Mouse (Mus musculus) layer of hippocampus, adult 9-10 months (tissue): ENCODE measurements at regions not wholly inside any gene's neighbourhood (a gene's known extent, or its start where the extent isn't known, plus 50 kb on each side); places are given as distances from the start of the nearest gene placed in this dataset.

Experiments used
- DNase-seq: peaks from one replicate; pipeline ENCODE4 v3.0.0; 2022; ENCODE audit warnings: low spot score

DNA sequence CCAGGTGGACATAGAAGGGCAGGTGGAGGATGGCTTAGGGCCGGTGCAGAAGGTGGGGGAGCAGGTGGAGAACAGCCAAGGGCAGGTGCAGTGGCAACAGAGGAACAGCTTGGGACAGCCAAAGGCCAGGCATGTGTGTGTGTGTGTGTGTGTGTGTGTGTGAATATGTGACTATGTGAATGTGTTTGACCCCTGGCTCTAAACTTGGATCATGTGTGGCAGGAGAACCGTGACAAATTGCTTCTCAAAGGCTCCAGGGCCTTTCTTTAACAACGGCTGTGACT lies 236.7 kb upstream of the Wscd1 start:
- DNase-seq = no peak

DNA sequence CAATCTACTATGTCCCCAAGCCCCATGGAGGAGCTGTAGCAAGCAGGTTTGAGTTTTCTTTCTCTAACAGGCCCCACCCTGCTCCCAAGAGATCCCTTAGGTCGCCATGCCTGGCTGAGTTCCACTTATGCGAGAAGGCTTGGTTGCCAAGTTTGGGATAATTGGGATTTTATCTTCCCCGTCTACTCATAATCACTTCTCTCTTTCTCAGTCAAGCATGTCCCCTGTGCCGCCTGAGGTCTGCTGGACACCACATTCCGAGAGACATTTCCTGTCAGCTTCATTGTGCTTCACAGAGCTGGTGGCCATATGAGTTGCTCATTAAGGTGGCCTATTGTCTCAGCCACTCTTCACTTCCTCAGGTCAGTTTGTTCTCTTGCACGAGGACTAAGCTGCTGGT lies 234.5 kb upstream of the Wscd1 start:
- DNase-seq = no peak

DNA sequence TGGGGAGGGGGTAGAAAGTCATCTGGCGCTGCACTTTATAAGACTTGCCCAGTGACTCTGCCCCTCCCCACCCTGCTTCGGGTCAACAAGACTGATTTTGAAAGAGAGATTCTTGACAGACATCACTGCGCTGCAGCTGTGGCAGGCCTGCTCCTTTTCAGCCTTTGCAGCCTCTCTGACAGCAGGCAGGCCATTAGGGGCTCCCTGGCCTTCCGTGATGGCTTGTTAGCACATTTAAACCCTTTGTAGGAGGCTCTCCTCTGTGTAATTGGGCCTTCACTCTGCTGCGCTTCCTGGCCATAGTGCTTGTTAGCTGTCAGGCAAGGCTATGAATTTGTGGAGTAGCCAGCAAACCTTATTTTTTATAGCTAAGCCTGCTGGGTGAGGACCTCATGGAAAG lies 232.3 kb upstream of the Wscd1 start:
- no peak for DNase-seq

DNA sequence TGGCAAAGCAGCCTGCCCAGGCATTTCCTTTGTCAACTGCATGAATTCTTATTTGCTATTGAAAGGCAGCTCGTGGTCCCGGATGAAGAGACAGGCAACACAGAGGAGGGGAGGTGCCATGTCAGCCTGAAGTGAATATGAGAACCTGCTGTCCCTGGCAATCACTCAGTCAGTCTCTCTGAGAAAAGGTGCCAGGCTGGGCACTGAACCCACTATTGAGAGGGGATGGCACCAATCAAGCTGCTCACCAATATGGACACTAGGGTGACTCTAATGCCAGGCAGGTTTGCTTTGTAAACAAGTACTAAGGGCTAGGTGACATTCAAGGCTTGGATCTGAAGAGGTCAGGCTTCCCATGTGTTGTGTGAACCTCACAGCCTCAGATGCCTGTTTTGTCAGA lies 222.0 kb upstream of the Wscd1 start:
- no peak for DNase-seq

DNA sequence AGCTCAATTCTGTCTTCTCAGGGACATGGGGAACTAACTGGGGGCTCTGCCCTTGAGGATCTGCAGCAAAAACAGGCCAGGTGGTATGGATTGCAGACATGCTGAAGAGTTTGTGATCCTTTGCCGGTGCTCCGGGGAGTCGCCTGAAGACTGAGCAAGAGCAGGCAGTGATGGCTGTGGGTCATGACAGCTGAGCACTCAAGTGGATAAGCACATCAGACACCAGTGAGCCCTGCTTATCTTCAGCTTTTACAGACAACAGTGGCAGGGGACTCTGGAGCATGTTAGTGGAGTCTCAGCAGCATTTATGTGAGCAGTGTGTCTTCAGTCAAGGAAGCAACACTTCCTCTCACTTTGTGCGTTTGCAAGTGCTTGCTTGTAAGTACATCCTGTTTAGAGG lies 221.1 kb upstream of the Wscd1 start:
- DNase-seq = no peak

DNA sequence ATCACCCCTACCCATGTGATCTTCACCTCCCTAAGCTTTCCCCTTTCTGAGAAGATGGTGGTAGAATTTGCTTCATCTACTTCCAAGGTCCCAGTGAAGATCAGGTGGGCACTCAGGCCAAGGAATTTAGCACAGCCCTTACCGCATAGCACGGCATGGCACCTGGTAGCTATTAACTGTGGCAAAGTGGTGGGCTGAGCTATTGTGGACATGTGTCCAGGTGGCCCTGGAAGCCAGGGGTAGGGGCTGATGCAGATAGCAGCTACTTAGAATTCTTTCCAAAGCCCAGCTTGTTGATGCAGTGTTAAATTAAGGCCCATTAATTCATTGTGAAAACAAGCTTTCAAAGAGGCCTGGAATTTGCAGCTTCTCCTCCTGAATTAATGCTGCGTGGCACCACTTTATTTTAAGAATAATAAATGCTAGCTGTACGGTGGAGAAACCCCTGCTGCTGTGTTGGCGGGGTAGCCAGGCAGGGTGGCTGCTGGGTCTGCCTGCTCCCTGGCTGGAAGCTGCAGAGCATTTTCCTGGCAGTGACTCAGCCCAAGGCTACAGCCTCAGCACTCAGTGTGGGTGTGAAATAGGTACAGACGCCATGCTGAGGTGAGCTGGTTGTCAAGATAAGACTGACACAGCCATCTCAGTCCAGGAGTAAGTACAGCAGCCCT lies 208.4 kb upstream of the Wscd1 start:
- DNase-seq = no peak

DNA sequence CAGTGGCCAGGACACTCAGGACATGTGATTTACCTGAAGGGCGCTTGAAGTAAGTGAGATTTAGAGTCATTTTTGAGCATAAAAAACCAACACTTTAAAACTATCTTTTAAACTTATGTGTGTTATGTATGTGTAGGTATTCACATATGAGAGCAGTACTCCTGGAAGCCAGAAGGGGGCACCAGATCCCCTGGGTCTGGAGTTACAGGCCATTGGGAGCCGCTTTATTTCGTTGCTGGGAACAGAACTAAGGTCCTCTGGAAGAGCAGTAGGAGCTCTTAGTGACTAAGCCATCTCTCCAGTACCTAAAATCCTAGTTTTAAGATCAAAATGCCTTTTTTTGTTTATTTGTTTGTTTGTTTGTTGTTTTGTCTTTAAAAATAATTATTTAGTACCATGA lies 192.3 kb upstream of the Wscd1 start:
- no peak for DNase-seq

DNA sequence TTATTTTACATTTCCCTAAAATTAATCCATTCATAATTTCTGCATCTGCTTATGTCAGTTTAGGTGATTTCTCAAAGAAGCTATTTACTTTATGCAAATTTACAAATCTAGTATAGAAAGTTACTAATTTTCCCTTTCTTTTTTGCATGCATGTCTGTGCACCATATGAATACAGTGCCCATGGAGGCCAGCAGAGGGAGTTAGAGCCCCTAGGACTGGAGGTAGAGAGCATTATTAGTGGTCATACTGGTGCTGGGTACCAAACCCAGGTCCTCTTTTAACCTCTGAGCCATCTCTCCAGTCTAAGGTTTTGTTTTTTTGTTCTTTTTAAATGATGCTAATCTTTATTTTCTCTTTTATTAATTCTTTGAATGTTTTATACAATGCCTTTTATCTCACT lies 184.9 kb upstream of the Wscd1 start:
- no peak for DNase-seq

DNA sequence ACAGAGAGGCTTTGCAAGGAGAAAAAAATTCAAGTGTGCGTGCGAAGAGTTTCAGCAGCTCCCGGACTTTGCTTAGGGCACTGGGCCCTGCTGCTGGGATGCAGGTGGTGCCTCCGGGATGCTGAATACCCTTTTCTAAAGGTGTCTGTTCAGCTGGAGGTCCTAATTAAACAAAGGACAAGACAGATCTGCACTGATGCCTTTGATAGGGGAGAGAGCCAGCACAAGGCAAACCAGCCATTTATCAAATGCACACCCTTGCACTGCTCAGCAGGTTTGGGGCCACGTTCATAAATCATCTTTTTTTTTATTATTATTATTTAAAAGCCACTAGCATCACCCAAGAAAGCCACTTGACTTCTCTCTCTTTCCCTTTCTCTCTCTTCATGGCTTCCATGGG lies 172.9 kb upstream of the Wscd1 start:
- no peak for DNase-seq

DNA sequence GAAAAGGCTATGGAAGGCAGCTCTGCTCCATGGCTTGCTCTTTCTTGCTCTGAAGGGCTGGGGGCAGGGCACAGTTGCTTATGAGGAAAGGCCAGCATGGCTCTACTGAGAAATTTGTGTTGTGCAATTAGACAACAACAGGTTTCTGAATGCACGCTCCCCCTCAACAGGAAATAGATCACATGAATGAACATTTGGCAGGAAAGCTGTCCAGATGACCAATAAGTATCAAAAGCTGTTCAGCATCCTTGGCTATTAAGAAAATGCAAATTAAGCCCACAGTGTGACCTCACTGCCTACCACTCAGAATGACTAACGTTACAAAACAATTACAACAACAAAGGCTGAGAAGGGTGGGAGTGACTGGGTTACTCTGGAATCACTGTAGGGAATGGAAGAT lies 167.9 kb upstream of the Wscd1 start:
- no peak for DNase-seq

DNA sequence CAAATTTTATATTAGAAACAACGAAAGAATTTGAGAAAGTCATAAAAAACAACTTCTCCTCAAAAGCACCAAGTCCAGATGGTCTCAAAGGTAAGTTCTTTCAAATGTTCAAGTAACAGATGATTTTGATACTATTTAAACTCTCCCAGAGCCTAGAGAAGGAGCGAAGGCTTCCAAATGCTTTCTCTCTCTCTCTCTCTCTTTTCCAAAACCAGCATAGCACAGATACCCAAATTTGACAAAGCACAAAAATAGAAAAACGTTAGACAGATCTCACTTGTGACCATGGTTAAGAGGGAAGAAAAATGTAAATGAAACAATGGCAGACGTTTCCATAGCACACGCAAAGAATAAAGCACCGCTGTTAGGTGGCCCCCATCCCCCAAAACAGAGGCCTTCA lies 158.7 kb upstream of the Wscd1 start:
- no peak for DNase-seq

DNA sequence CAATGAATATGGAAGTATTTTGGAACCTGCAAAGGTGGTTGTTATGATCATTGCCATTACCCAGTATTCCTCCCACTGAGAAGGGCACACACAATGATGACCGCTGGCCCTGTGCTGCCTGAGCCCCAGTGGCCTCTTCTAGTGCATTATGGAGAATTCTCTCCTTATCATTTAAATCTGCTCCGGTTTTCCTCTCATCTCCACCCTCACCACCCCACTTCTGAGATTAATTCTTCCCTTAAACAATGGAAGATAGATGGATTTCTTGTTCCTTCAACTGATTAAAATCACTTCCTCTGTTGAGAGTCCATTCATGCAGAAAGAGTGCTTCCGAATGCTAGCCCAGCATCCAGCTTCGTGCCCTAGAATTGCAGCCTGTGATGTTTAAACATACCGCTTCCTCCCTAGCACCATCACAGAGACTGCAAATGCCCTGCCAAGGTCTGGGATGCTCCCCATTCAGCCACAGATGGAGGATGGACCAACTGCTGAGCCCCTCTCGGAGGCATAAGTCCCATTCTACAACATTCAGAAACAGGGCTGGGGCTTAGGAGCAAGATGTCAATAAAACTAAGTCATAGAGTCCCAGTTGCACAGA lies 155.4 kb upstream of the Wscd1 start:
- no peak for DNase-seq

DNA sequence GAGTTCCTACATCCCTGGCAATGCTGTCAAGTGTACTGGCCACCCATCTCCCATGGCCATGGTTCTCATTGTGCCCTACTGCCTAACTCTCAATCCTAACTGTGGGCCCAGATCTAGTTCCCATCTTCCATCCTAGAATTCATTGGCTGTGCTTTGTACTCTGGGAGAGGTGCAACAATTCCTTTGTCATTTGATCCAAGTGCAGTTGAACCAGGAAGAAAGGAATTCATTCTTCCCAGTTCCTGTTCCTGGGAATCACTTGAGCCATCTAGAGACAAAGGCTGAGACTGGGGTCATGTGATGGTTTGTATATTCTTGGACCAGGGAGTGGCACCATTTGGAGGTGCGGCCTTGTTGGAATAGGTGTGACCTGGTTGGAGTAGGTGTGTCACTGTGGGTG lies 152.0 kb upstream of the Wscd1 start:
- DNase-seq = no peak

DNA sequence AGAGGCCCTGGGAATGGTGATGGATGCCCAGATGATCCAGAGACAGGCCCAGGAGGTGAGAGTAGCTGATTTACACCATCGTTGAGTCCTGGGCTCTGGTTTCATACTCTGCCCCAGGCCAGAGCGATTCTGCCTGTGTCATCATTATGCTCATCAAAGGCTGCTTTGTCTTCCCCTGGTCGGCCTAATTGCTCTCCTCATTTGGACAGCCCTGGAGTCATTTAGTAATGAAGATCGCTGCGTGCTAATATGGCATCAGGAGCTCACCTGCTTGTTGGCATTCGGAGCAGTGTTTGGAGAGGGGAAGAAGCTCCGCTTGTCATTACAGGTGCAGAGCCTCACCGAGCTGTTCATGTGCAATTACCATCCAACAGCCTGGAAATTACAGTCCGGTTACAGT lies 138.9 kb upstream of the Wscd1 start:
- DNase-seq = no peak

DNA sequence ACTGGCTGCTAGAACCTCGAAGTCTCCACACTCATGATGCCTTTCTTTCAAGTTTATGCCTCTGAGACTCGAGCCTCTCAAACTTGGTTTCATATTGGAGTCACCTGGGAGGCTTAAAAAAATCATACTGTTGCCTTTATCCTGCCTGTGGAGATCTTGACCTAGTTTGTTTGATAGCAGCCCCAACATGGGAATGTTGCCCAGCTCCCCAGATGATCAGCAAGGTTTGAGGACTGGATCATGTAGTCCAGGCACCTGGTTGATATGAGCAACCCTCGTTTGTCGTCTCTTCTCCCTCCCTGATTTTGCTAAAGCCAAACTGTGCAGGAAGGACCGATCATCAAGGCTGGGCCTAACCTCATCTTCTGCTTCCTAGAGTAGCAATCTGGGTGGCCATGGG lies 134.2 kb upstream of the Wscd1 start:
- no peak for DNase-seq

DNA sequence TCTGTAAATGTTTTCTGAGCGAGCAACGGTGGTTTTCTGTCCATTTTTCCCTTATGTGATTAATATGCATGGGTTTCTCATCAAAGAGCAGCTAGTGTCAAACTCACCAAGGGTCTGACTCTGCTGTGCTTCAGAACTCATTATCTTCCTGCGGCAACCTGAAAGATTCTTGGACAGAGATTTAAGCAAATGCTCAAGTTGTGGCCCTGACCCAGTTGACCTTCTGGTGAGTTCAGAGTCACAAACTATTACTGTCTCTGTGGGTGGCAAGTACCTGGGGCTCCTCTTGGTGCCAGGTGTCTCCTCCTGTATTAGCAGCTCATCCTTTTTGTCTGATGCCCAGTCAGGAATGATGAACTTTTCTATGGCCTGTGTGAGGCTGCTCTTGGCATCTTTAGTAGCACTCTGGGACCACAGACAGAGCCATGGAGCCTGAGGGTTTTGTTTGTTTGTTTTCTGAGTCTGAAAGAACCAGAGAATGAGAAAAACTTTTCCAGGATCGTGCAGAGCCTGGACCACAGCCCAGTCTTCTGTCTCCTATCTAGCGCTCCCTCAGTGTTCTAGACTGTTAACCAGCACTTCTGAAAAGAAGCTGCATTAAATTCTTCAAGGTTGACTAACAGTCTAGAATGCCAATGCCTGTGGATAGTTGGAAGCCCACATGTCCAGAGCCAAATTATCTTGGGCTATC lies 124.1 kb upstream of the Wscd1 start:
- no peak for DNase-seq

DNA sequence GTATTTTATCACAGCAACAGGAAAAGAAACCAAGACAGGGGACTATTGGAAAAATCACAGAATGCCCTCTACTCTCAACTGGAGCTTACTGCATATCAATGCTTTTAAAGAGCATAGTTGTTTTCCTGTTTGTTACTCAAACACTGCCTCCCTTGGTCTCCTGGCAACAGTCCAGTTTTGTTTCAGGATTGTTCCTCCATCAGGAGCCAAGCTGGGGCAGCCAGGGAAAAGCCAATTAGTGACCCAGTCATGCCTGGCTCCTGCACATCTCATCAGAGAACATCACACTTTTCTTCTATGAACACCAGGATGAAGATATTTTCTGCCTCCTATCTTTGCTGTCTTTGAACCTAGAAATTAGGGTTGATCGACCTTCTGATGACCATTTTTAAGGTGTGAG lies 113.6 kb upstream of the Wscd1 start:
- no peak for DNase-seq

DNA sequence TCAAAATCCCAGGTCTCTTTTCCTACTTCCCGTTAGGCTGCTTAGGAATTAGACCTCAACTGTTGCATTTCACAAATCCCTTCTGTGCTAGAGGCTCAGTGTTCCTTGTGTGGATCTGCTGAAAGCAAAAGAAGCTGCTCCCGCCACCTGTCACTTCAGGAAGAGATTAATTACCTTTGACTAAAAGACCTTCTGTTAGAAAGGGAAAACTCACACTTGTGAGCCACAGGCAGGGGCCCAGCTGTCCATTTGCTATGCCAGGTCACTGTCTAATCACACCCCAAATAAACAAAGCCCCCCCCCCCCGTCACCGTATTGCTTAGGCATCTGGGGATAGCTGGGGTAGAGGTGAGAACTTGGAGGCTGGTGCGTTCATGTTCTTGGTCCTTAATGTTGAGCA lies 112.9 kb upstream of the Wscd1 start:
- DNase-seq = no peak

DNA sequence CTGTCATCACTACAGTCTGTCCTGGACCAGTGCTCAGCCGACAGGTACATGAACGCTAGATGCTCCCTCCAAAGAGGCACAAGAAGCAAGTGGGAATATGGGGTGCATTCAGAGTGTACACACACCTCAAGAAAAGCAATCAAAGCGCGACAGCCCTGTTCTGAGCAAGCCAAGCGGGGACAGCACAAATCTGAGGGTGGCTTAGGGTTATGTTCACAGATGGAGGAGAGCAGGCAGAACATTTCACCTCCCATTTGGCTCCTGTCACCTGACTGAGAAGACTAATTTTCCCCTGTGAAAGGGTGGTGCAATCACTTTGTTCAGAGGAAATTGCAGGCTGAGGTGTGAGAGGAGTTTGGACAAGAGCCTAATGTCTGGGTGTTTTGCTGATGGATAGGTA lies 106.8 kb upstream of the Wscd1 start:
- no peak for DNase-seq

DNA sequence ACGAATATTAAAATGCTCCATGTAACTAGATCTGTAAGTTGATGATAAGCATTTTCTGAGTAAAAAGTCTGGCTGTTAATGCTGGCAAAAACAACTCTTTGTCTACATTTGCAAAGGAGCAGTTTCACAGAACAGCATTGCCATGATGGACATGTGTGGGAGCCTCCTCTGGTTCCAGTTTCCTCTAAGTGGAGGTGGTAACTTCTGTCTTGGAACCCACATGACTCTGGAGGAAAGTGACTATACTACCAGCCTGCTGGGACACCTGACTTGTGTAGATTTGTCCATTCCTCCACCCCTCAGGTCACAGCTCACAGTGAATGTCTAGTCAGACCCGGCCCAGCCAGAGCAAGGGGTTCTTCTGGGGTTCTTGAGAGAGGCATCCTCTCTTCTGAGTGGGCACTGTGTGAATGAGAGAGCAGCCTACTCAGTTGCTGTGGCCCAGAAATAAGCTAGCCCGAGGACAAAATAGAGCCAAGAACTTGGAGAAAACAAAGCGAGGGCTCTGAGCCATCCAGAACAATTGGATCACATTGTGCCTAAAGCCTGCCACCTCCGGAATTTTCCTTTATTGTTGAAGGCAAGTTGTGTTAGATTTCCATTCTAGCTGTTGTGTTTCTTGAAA lies 97.9 kb upstream of the Wscd1 start:
- DNase-seq = peak; percentile 31

DNA sequence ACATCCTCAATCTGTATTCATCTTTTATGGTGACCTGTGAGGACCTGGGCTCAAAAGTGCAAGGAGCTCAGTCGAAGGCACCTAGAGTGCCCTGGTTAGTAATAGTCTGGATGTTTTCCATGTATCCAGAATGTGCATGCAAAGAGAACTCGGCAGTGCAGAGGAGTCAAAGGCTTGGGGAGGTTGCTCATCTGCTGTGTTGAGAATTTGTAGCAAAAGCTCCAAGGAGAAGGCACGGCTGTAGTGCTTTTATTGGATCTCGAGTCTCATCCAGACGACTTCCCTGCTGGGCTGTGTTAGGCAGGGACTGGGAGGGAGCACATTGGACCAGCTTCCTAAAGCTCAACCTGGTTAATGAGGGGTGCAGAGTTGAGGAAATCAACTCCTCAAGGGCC lies 97.3 kb upstream of the Wscd1 start:
- no peak for DNase-seq

DNA sequence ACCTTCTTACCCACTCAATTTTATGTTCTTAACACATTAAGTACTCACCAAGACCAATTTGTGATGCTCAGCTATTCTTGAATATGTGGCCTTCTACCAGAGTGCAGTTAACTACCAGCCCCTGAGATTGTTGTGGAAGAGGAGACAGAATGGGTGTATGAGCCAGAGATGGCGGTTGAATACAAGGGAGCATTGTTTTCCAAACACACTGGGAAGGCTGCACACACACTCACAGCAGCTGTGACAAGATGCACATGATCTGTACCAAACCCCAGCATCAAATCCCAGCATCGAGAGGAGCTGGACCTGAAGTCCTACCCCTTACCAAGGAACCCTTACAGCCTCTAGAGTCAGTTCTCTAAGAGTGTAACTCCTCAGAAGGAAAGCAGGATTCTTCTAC lies 91.4 kb upstream of the Wscd1 start:
- no peak for DNase-seq
